Mouse (Mus musculus): ENCODE measurements at regions not wholly inside any gene's neighbourhood (a gene's known extent, or its start where the extent isn't known, plus 50 kb on each side); places are given as distances from the start of the nearest gene placed in this dataset.
A peak's percentile ranks its signal among the peaks of the same experiment; 100 is the strongest.
"Not testable (repeated sequence)": the region's sequence is repeated elsewhere in the genome, so short reads cannot be mapped to it uniquely, and the experiment has no call there.

GRCm38 (mm10) chr13:28847478-28847877 lies 106.0 kb downstream of the Sox4 start:
- DNase-seq (ENCODE audit: low spot score) (no peak), ATAC-seq (no peak)
- peaks cover 6% of the 10 kb centered on the region; the same call in 1 of the 2 replicates for H3K4me1 ChIP-seq (ENCODE audit: insufficient read depth, low read length)
- 50% methylated on average over 3 of the region's 3 CpGs for WGBS
- no peaks in the 10 kb centered on the region for H3K9me3 ChIP-seq (ENCODE audit: low read length)
- H3K4me3 ChIP-seq (ENCODE audit: low read length) = no peak overlapping the region
- H3K4me2 ChIP-seq (ENCODE audit: low read depth, low read length) = no peak overlapping the region
- no peak for TF ChIP-seq CTCF (IDR thresholded peaks at IDR 0.05; ENCODE audit: low read depth)
- no peak overlapping the region for H3K27ac ChIP-seq
- H3K9ac ChIP-seq (replicated peaks; ENCODE audit: low read length) = no peak overlapping the region
- no peaks in the 10 kb centered on the region for H3K36me3 ChIP-seq (ENCODE audit: insufficient read depth, low read length)
- no peaks in the 10 kb centered on the region for H3K27me3 ChIP-seq (ENCODE audit: insufficient read depth, low read length)

DNA sequence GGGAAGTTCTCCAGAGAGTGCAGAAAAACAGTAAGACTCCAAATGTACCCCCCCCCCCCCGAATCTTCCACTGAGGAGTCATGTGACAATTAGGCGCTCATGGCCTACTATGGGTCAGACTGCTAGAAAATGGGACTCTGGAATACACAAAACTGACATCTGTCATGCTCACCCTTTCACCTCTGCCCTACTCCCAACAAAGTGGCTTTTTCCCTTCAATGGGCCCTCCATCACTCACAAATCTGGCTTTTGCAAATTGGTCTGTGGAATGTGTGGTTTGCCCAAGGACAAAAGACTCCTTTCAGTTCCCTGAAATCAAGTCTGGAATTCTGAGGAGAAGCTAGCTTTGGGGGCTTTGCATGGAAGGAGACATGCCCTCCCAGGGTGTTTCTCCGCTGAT lies 109.0 kb downstream of the Sox4 start:
- H3K9ac ChIP-seq (replicated peaks; ENCODE audit: low read length) = no peak overlapping the region
- H3K9me3 ChIP-seq (ENCODE audit: low read length) = no peaks in the 10 kb centered on the region
- 60% methylated on average over 3 of the region's 3 CpGs for WGBS
- no peak overlapping the region for H3K4me3 ChIP-seq (ENCODE audit: low read length)
- ATAC-seq (no peak), DNase-seq (ENCODE audit: low spot score) (no peak)
- H3K27me3 ChIP-seq (ENCODE audit: insufficient read depth, low read length) = no peaks in the 10 kb centered on the region
- H3K36me3 ChIP-seq (ENCODE audit: insufficient read depth, low read length) = no peaks in the 10 kb centered on the region
- peaks cover 6% of the 10 kb centered on the region; the same call in 1 of the 2 replicates for H3K4me1 ChIP-seq (ENCODE audit: insufficient read depth, low read length)
- TF ChIP-seq CTCF (IDR thresholded peaks at IDR 0.05; ENCODE audit: low read depth) = no peak
- no peak overlapping the region for H3K4me2 ChIP-seq (ENCODE audit: low read depth, low read length)
- peak overlapping the region; percentile 27; the same call in 1 of the 2 replicates for H3K27ac ChIP-seq

- Histone ChIP-seq H3K27me3 (ENCODE audit: insufficient read depth, low read length) (no peaks in the 10 kb centered on the region), H3K4me1 (ENCODE audit: insufficient read depth, low read length) (peaks cover 6% of the 10 kb centered on the region; the same call in 1 of the 2 replicates), H3K9ac (replicated peaks; ENCODE audit: low read length) (no peak overlapping the region), H3K27ac (no peak overlapping the region), H3K4me2 (ENCODE audit: low read depth, low read length) (no peak overlapping the region), H3K36me3 (ENCODE audit: insufficient read depth, low read length) (no peaks in the 10 kb centered on the region), H3K4me3 (ENCODE audit: low read length) (no peak overlapping the region), H3K9me3 (ENCODE audit: low read length) (no peaks in the 10 kb centered on the region)
- TF ChIP-seq CTCF (IDR thresholded peaks at IDR 0.05; ENCODE audit: low read depth) = no peak
- ATAC-seq = no peak
- DNase-seq (ENCODE audit: low spot score) = no peak
- WGBS = 82% methylated on average over 3 of the region's 3 CpGs
These were observed 110.7 kb downstream of the Sox4 start for GRCm38 (mm10) chr13:28842811-28843210.

DNA sequence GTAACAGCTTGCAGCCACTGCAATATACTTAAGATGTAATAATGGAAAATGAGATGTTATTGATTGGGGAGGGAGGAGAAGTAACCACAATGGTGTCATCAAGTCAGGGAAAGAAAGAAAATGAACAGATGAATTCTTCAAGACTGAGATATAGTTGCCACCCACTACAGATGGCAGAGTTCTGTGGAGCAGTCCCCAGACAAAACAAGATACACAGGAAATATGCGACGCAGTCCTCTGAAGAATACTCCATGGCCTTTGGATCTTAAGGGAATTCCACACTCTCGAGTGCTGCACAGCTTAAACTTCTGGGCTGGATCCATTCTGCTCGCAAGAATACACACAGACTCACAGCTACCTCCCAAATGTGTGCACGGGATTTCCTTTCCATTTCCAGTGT lies 113.4 kb downstream of the Sox4 start:
- Histone ChIP-seq H3K4me3 (ENCODE audit: low read length) (no peak overlapping the region), H3K4me1 (ENCODE audit: insufficient read depth, low read length) (peaks cover 6% of the 10 kb centered on the region; the same call in 1 of the 2 replicates), H3K36me3 (ENCODE audit: insufficient read depth, low read length) (no peaks in the 10 kb centered on the region), H3K27ac (no peak overlapping the region), H3K27me3 (ENCODE audit: insufficient read depth, low read length) (no peaks in the 10 kb centered on the region), H3K9me3 (ENCODE audit: low read length) (no peaks in the 10 kb centered on the region), H3K4me2 (ENCODE audit: low read depth, low read length) (no peak overlapping the region), H3K9ac (replicated peaks; ENCODE audit: low read length) (no peak overlapping the region)
- DNase-seq (ENCODE audit: low spot score) (no peak), ATAC-seq (no peak)
- WGBS = 51% methylated on average over 5 of the region's 5 CpGs
- TF ChIP-seq CTCF (IDR thresholded peaks at IDR 0.05; ENCODE audit: low read depth) = no peak

GRCm38 (mm10) chr13:28839084-28839483 lies 114.4 kb downstream of the Sox4 start:
- H3K4me1 ChIP-seq (ENCODE audit: insufficient read depth, low read length) = no peaks in the 10 kb centered on the region
- no peak for ATAC-seq
- H3K27me3 ChIP-seq (ENCODE audit: insufficient read depth, low read length) = no peaks in the 10 kb centered on the region
- 0 out of 2 replicates have a peak overlapping the region, but pooled peaks have one; percentile 23 for H3K27ac ChIP-seq
- H3K36me3 ChIP-seq (ENCODE audit: insufficient read depth, low read length) = no peaks in the 10 kb centered on the region
- H3K4me2 ChIP-seq (ENCODE audit: low read depth, low read length) = 0 out of 2 replicates have a peak overlapping the region, but pooled peaks have one; percentile 22
- no peak overlapping the region for H3K4me3 ChIP-seq (ENCODE audit: low read length)
- no peak overlapping the region for H3K9ac ChIP-seq (replicated peaks; ENCODE audit: low read length)
- no peak for TF ChIP-seq CTCF (IDR thresholded peaks at IDR 0.05; ENCODE audit: low read depth)
- no peaks in the 10 kb centered on the region for H3K9me3 ChIP-seq (ENCODE audit: low read length)
- 26% methylated on average over 6 of the region's 6 CpGs for WGBS
- DNase-seq (ENCODE audit: low spot score) = peak; percentile 42

GRCm38 (mm10) chr13:28838216-28838615 lies 115.3 kb downstream of the Sox4 start:
- Histone ChIP-seq H3K9me3 (ENCODE audit: low read length) (no peaks in the 10 kb centered on the region), H3K36me3 (ENCODE audit: insufficient read depth, low read length) (no peaks in the 10 kb centered on the region), H3K9ac (replicated peaks; ENCODE audit: low read length) (no peak overlapping the region), H3K27ac (0 out of 2 replicates have a peak overlapping the region, but pooled peaks have one; percentile 23), H3K4me3 (ENCODE audit: low read length) (no peak overlapping the region), H3K4me2 (ENCODE audit: low read depth, low read length) (no peak overlapping the region), H3K4me1 (ENCODE audit: insufficient read depth, low read length) (peaks cover 3% of the 10 kb centered on the region; the same call in 1 of the 2 replicates), H3K27me3 (ENCODE audit: insufficient read depth, low read length) (no peaks in the 10 kb centered on the region)
- DNase-seq (ENCODE audit: low spot score) = no peak
- 84% methylated on average over 3 of the region's 3 CpGs for WGBS
- no peak for TF ChIP-seq CTCF (IDR thresholded peaks at IDR 0.05; ENCODE audit: low read depth)
- no peak for ATAC-seq

GRCm38 (mm10) chr13:28837196-28837595 lies 116.3 kb downstream of the Sox4 start:
- H3K4me3 ChIP-seq (ENCODE audit: low read length); H3K9ac ChIP-seq (replicated peaks; ENCODE audit: low read length); H3K36me3 ChIP-seq (ENCODE audit: insufficient read depth, low read length); DNase-seq (ENCODE audit: low spot score); H3K9me3 ChIP-seq (ENCODE audit: low read length); H3K4me1 ChIP-seq (ENCODE audit: insufficient read depth, low read length); H3K4me2 ChIP-seq (ENCODE audit: low read depth, low read length); ATAC-seq; H3K27ac ChIP-seq; H3K27me3 ChIP-seq (ENCODE audit: insufficient read depth, low read length): not testable (repeated sequence)
- WGBS = 90% methylated on average over 3 of the region's 3 CpGs

Measured in hindbrain, postnatal 0 days (tissue).